Mouse (Mus musculus): Measurements from ENCODE around the gene Kat5. TPM values are rescaled to one million over a fixed set of nuclear protein-coding genes. Genes with fewer than 3 reads are reported as not detected.
A peak's percentile ranks its signal among the peaks of the same experiment; 100 is the strongest.

The Kat5 gene
- polyA plus RNA-seq, 1 experiment, result 37.1 TPM

DNA sequence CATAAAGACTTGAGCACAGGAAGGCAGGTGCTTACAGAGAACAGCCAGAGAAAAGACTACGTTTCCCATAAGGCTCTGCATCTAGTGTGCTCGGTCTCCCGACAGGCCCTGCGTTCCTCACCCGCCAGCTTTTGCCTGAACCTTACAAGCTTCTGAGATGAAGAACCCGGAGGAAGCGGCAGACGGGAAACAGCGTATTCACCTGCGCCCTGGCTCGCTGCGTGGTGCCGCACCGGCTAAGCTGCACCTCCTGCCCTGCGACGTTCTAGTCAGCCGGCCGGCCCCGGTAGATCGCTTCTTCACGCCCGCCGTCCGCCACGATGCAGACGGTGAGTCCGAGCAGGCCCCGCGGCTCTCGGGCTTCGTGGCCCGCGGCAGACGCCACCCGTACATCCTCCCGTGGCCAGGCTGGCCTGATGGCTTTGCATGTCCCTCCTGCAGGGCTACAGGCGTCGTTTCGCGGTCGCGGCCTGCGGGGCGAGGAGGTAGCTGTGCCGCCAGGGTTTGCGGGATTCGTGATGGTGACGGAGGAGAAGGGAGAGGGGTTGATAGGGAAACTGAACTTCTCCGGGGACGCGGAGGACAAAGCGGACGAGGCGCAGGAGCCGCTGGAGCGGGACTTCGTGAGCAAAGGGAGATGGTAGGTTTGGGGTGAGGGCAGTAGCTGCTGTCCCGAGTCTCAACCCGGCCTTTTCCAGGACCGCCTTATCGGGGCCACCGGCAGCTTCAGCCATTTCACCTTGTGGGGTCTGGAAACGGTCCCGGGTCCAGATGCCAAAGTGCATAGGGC lies 8.1 kb downstream of the Kat5 start, which contains the start of gene Rnaseh2c:
Gene Rnaseh2c (plus strand): TSS at position 122 of the 790 bp plus-strand sequence.
- TF ChIP-seq USF1 (IDR thresholded peaks at IDR 0.05; ENCODE audit: low read depth) (no peak), POLR2AphosphoS2 (IDR thresholded peaks at IDR 0.05; ENCODE audit: insufficient read length, low read depth) (peak; percentile 87), CEBPB (IDR thresholded peaks at IDR 0.05; ENCODE audit: insufficient read depth, poor library complexity, severe bottlenecking) (no peak), POLR2A (IDR thresholded peaks at IDR 0.05; ENCODE audit: insufficient read length, low read depth) (peak; percentile 75), MAX (IDR thresholded peaks at IDR 0.05; ENCODE audit: low read depth) (no peak), E2F4 (IDR thresholded peaks at IDR 0.05; ENCODE audit: insufficient read depth) (peak; percentile 89), REST (IDR thresholded peaks at IDR 0.05; ENCODE audit: insufficient read depth, insufficient read length) (no peak), TCF3 (IDR thresholded peaks at IDR 0.05; ENCODE audit: insufficient read length, low read depth) (no peak), TCF12 (IDR thresholded peaks at IDR 0.05; ENCODE audit: insufficient read depth, poor library complexity, severe bottlenecking) (no peak), SRF (IDR thresholded peaks at IDR 0.05; ENCODE audit: control insufficient read depth, insufficient read length, low read depth) (no peak), MYOG (IDR thresholded peaks at IDR 0.05; ENCODE audit: control insufficient read depth in 1 of 3, insufficient read depth in 1 of 3, insufficient read length in 2 of 3, low read depth in 2 of 3) (no peak), MYOD1 (IDR thresholded peaks at IDR 0.05; ENCODE audit: control insufficient read depth in 1 of 3, insufficient read length in 2 of 3, low read depth in 2 of 3) (peak in 1 of 3 experiments; percentile 5)

DNA sequence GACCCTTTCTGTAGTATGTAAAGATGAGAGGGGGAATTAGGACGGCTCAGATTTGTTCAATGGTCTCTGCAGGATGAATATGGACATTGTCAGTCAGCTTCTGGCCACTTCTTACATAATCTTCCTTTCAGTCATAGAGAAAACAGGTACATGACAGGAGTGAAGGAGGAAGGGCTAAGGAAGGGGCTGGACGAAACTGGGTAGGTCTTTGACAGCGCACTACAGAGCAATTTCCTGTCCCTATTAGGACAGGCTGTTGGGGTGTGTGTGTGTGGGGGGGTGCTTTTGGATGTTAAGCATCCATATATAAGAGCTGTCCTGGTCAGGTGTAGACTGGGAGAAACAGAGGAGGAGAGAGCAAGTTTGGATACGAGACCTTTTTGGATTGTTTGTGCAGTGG lies 10.8 kb downstream of the Kat5 start:
- Histone ChIP-seq H3K27me3 (ENCODE audit: control insufficient read depth, insufficient read depth, insufficient read length) (no peaks in the 10 kb centered on the region), H3K36me3 (ENCODE audit: control insufficient read depth, insufficient read depth) (peaks cover 7% of the 10 kb centered on the region), H3K4me3 (no peak overlapping the region), H3K4me2 (ENCODE audit: low read depth) (no peak overlapping the region), H3ac (ENCODE audit: control insufficient read depth, insufficient read length) (no peak overlapping the region), H3K79me2 (ENCODE audit: control insufficient read depth, insufficient read depth) (no peaks in the 10 kb centered on the region)
- TF ChIP-seq MYOD1 (IDR thresholded peaks at IDR 0.05; ENCODE audit: control insufficient read depth in 1 of 3, insufficient read length in 2 of 3, low read depth in 2 of 3) (no peak), CEBPB (IDR thresholded peaks at IDR 0.05; ENCODE audit: insufficient read depth, poor library complexity, severe bottlenecking) (no peak), REST (IDR thresholded peaks at IDR 0.05; ENCODE audit: insufficient read depth, insufficient read length) (no peak), MAX (IDR thresholded peaks at IDR 0.05; ENCODE audit: low read depth) (no peak)

More for the DNA sequence above, 8.1 kb downstream of the Kat5 start, which contains the start of gene Rnaseh2c:
- Histone ChIP-seq H3K36me3 (ENCODE audit: control insufficient read depth, insufficient read depth) (peaks cover 21% of the 10 kb centered on the region), H3K4me2 (ENCODE audit: low read depth) (peak within 1 kb of the TSS; percentile 89), H3K79me2 (ENCODE audit: control insufficient read depth, insufficient read depth) (no peaks in the 10 kb centered on the region), H3K27me3 (ENCODE audit: control insufficient read depth, insufficient read depth, insufficient read length) (no peaks in the 10 kb centered on the region), H3K4me3 (peak within 1 kb of the TSS; percentile 60), H3ac (ENCODE audit: control insufficient read depth, insufficient read length) (peak within 1 kb of the TSS; percentile 28)

DNA sequence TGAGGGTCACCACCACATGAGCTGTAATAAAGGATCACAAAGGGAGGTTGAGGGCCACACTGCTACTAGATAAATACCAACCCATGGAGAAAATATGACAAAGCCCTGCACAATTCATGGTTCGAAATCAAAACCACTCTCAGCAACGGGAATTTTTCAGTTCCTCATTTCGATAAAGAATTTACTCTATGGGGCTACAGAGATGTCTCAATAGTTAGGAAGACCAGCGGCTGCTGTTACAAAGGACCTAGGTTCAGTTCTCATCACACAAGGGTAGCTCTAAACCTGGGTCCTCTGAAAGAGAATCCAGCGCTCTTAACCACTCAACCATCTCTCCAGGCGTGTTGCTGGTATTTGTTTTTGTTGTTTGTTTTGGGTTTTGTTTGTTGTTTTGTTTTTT lies 18.1 kb downstream of the Kat5 start:
- Histone ChIP-seq H3K36me3 (ENCODE audit: control insufficient read depth, insufficient read depth) (no peaks in the 10 kb centered on the region), H3K27me3 (ENCODE audit: control insufficient read depth, insufficient read depth, insufficient read length) (no peaks in the 10 kb centered on the region), H3K79me2 (ENCODE audit: control insufficient read depth, insufficient read depth) (no peaks in the 10 kb centered on the region), H3ac (ENCODE audit: control insufficient read depth, insufficient read length) (no peak overlapping the region), H3K4me2 (ENCODE audit: low read depth) (no peak overlapping the region), H3K4me3 (no peak overlapping the region)
- no peak for TF ChIP-seq POLR2AphosphoS2 (IDR thresholded peaks at IDR 0.05; ENCODE audit: insufficient read length, low read depth)

DNA sequence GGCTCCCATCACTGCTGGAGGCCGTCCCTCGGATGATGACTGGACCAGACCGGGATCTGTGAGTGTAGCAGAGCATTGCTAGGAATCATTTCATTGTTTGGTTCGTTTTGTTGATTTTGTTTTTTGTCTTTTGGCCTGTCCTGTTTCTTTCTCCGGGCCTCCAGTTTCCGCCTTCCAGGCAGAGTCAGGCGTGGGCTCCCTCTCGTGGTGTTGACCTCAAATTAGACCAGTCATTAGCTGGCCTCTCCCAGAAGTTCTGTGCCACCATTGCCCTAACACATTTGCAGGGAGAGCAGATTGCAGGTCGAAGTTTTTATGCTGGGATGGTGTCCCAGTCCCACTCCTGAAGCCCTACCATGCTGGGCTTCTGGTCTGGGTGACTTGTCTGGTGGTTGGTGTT lies 20.9 kb downstream of the Kat5 start:
- no peak overlapping the region for H3ac ChIP-seq (ENCODE audit: control insufficient read depth, insufficient read length)
- TF ChIP-seq TCF3 (IDR thresholded peaks at IDR 0.05; ENCODE audit: insufficient read length, low read depth), result no peak
- no peak for TF ChIP-seq SRF (IDR thresholded peaks at IDR 0.05; ENCODE audit: control insufficient read depth, insufficient read length, low read depth)
- no peak for TF ChIP-seq MAX (IDR thresholded peaks at IDR 0.05; ENCODE audit: low read depth)
- no peak for TF ChIP-seq POLR2AphosphoS2 (IDR thresholded peaks at IDR 0.05; ENCODE audit: insufficient read length, low read depth)
- no peak for TF ChIP-seq REST (IDR thresholded peaks at IDR 0.05; ENCODE audit: insufficient read depth, insufficient read length)
- no peak for TF ChIP-seq MYOD1 (IDR thresholded peaks at IDR 0.05; ENCODE audit: control insufficient read depth in 1 of 3, insufficient read length in 2 of 3, low read depth in 2 of 3)
- no peak for TF ChIP-seq E2F4 (IDR thresholded peaks at IDR 0.05; ENCODE audit: insufficient read depth)
- TF ChIP-seq CEBPB (IDR thresholded peaks at IDR 0.05; ENCODE audit: insufficient read depth, poor library complexity, severe bottlenecking), result no peak
- TF ChIP-seq TCF12 (IDR thresholded peaks at IDR 0.05; ENCODE audit: insufficient read depth, poor library complexity, severe bottlenecking), result no peak
- no peak for TF ChIP-seq USF1 (IDR thresholded peaks at IDR 0.05; ENCODE audit: low read depth)
- no peak for TF ChIP-seq POLR2A (IDR thresholded peaks at IDR 0.05; ENCODE audit: insufficient read length, low read depth)
- no peak for TF ChIP-seq MYOG (IDR thresholded peaks at IDR 0.05; ENCODE audit: control insufficient read depth in 1 of 3, insufficient read depth in 1 of 3, insufficient read length in 2 of 3, low read depth in 2 of 3)
- H3K4me3 ChIP-seq, result no peak overlapping the region
- no peak overlapping the region for H3K4me2 ChIP-seq (ENCODE audit: low read depth)
- H3K36me3 ChIP-seq (ENCODE audit: control insufficient read depth, insufficient read depth), result no peaks in the 10 kb centered on the region
- H3K27me3 ChIP-seq (ENCODE audit: control insufficient read depth, insufficient read depth, insufficient read length), result no peaks in the 10 kb centered on the region
- no peaks in the 10 kb centered on the region for H3K79me2 ChIP-seq (ENCODE audit: control insufficient read depth, insufficient read depth)

DNA sequence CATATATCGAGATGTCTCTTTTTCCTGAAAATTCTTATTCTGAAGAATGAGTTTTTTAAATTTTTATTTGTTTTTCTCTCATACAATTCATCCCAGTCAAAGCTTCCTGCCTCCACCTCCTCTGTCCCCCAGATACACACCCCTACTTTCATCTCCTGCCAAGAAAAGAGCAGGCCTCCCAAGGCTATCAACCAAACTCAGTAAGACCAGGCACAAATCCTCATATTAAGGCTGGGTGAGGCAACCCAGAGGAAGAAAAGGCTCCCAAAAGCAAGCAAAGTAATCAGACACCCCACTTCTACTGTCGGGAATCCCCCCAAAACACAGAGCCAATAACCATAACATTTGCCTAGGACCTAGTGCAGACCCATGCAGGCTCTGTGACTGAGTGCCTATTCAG lies 28.0 kb downstream of the Kat5 start:
- Histone ChIP-seq H3K4me2 (ENCODE audit: low read depth) (peak overlapping the region; percentile 13), H3K79me2 (ENCODE audit: control insufficient read depth, insufficient read depth) (no peaks in the 10 kb centered on the region), H3ac (ENCODE audit: control insufficient read depth, insufficient read length) (no peak overlapping the region), H3K4me3 (no peak overlapping the region), H3K36me3 (ENCODE audit: control insufficient read depth, insufficient read depth) (no peaks in the 10 kb centered on the region), H3K27me3 (ENCODE audit: control insufficient read depth, insufficient read depth, insufficient read length) (no peaks in the 10 kb centered on the region)
- TF ChIP-seq REST (IDR thresholded peaks at IDR 0.05; ENCODE audit: insufficient read depth, insufficient read length) (no peak), POLR2A (IDR thresholded peaks at IDR 0.05; ENCODE audit: insufficient read length, low read depth) (no peak), E2F4 (IDR thresholded peaks at IDR 0.05; ENCODE audit: insufficient read depth) (no peak), POLR2AphosphoS2 (IDR thresholded peaks at IDR 0.05; ENCODE audit: insufficient read length, low read depth) (no peak), TCF12 (IDR thresholded peaks at IDR 0.05; ENCODE audit: insufficient read depth, poor library complexity, severe bottlenecking) (no peak), CEBPB (IDR thresholded peaks at IDR 0.05; ENCODE audit: insufficient read depth, poor library complexity, severe bottlenecking) (no peak), MAX (IDR thresholded peaks at IDR 0.05; ENCODE audit: low read depth) (no peak), USF1 (IDR thresholded peaks at IDR 0.05; ENCODE audit: low read depth) (no peak), MYOG (IDR thresholded peaks at IDR 0.05; ENCODE audit: control insufficient read depth in 1 of 3, insufficient read depth in 1 of 3, insufficient read length in 2 of 3, low read depth in 2 of 3) (no peak), MYOD1 (IDR thresholded peaks at IDR 0.05; ENCODE audit: control insufficient read depth in 1 of 3, insufficient read length in 2 of 3, low read depth in 2 of 3) (no peak), SRF (IDR thresholded peaks at IDR 0.05; ENCODE audit: control insufficient read depth, insufficient read length, low read depth) (no peak), TCF3 (IDR thresholded peaks at IDR 0.05; ENCODE audit: insufficient read length, low read depth) (no peak)

Measured in myocyte (in vitro differentiated cells).